Mouse (Mus musculus): ENCODE results near the gene Gigyf1. TPM values are rescaled to one million over a fixed set of nuclear protein-coding genes. Genes with fewer than 3 reads are reported as not detected.
A peak's percentile ranks its signal among the peaks of the same experiment; 100 is the strongest.

Gene Gigyf1
- total and polyA plus RNA-seq, 3 experiments: 0.98 to 12.3 (median 5.9) TPM

DNA sequence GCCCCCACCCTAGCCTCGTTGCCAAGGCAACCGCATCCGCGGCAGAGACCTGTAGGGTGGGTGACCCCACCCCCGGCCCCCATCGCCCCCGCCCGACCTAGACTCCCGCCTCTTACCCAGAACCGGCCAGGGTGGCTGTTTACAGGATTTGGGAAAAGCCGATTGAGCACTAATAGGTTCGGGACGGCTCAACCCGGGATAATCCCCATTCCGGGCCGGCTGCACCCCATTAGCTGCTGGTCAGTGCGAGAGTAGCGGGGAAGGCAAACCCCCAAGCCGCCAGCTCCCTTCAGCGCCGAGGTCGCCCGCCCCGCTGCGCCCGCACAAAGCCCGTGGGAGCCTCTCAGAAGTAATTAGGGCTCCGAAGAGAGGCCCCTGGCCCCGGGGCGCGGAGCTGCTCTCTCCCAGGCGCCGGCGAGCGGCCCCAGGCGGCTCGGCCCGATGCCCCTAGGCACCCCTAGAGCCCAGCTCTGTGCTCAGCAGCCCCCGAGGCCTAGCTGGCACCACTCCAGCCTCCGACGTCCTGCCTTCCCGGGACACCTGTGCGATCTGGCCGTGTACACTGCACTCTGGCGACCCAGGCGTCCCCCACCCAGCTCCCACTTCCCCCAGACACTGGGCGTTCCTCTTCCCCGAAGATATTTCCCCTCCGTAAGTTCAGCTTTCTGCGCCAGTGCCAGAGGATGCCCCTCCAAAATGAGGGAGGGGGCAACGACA is 13.2 kb downstream of the Gigyf1 start:
- peak overlapping the region; percentile 81 for H3K4me2 ChIP-seq (ENCODE audit: insufficient read depth, low read depth, poor library complexity, severe bottlenecking)
- peaks cover 1% of the 10 kb centered on the region for H3K27me3 ChIP-seq (replicated peaks)
- dilution Hi-C loops (cut with MboI; ENCODE audit: extremely low pct_ligation_motif_present, extremely low pct_unique_long_range_greater_than_20kb, low sequenced_read_pairs) (no loop called here), in situ Hi-C loops (cut with MboI; ENCODE audit: low pct_ligation_motif_present, low pct_unique_long_range_greater_than_20kb, low sequenced_read_pairs) (loop anchor here (5.0 kb wide), 1 partner anchor 36 kb away; the partner anchor contains the start of gene Tfr2)
- peak overlapping the region; percentile 79 to 93 (median 93) for H3K4me3 ChIP-seq (replicated peaks in 1 of 3; ENCODE audit: low read depth in 2 of 3, low read length in 2 of 3, poor library complexity in 1 of 3)
- no peak for TF ChIP-seq SIN3A (IDR thresholded peaks at IDR 0.05; ENCODE audit: low read length)
- TF ChIP-seq IRF4 (IDR thresholded peaks at IDR 0.05; ENCODE audit: low read depth, low read length): peak; percentile 14; the same call in 1 of the 2 replicates
- TF ChIP-seq JUND (conservative IDR thresholded peaks at IDR 0.05; ENCODE audit: low read depth, low read length): no peak
- 0 out of 2 replicates have a peak, but pooled peaks have one; percentile 6 for TF ChIP-seq TCF12 (IDR thresholded peaks at IDR 0.05; ENCODE audit: low read depth, low read length)
- peak overlapping the region; percentile 96 for H3K9ac ChIP-seq (ENCODE audit: insufficient read depth, low read depth)
- peak overlapping the region; percentile 44; the same call in 1 of the 2 replicates for H3K27ac ChIP-seq (ENCODE audit: insufficient read depth, low read depth)
- peaks cover 3 to 38% of the 10 kb centered on the region in 2 experiments; a peak in 3 of 4 replicates for H3K4me1 ChIP-seq (ENCODE audit: control insufficient read depth in 1 of 2, insufficient read depth in 2 of 2)
- H3K79me2 ChIP-seq (replicated peaks; ENCODE audit: control insufficient read depth, extremely low read depth, insufficient read depth, poor library complexity, severe bottlenecking): peaks cover 29% of the 10 kb centered on the region
- no peaks in the 10 kb centered on the region for H3K9me3 ChIP-seq (replicated peaks; ENCODE audit: low read length)
- H3K36me3 ChIP-seq (replicated peaks in 1 of 2; ENCODE audit: control insufficient read depth in 1 of 2, insufficient read depth in 1 of 2, low read length in 1 of 2): peaks cover 30 to 39% of the 10 kb centered on the region in 2 experiments
- DNase-seq (ENCODE audit: extremely low read depth): peak; percentile 21

DNA sequence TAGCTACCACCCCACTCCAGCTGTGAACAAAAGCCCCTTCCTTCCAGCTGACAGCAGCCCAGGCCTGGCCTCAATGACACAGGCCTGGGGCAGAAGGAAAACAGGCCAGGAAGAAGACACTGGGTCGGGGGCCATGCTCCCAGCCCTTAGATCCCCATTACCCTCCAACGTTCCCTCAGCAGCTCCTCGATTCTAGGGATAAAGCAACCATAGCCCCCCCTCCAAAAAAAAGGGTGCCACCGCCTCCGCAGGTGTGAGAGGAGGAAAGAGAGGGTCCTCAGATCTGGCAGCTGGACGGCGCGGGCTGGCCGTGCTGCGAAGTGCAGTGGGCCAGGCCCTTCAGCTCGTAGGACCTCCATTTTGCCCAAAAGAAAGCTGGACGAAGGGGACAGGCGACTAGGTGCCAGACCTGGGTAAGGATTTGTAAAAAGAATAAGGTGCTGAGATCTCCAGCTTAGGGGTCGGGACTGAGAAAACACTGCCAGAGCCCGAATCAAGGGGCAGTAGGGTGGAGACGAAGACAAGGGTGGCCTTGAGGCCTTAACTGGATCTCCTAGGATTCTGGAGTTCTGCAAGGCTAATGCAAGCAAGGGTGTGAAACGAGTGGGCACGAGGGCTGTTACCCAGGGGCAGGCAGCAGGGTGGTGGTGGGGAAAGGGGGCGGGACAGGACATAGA is 13.9 kb downstream of the Gigyf1 start:
- peak overlapping the region; percentile 81 for H3K4me2 ChIP-seq (ENCODE audit: insufficient read depth, low read depth, poor library complexity, severe bottlenecking)
- H3K27ac ChIP-seq (ENCODE audit: insufficient read depth, low read depth): peak overlapping the region; percentile 44; the same call in 1 of the 2 replicates
- TF ChIP-seq SIN3A (IDR thresholded peaks at IDR 0.05; ENCODE audit: low read length) (peak; percentile 46; the same call in 1 of the 2 replicates), MYC (IDR thresholded peaks at IDR 0.05; ENCODE audit: low read depth, low read length) (no peak), TBP (conservative IDR thresholded peaks at IDR 0.05; ENCODE audit: low read depth, low read length) (no peak), MXI1 (IDR thresholded peaks at IDR 0.05; ENCODE audit: low read depth, low read length) (peak; percentile 38; the same call in 1 of the 2 replicates), ZMIZ1 (IDR thresholded peaks at IDR 0.05; ENCODE audit: low read depth, low read length) (no peak), ZKSCAN1 (IDR thresholded peaks at IDR 0.05; ENCODE audit: borderline replicate concordance, low read depth, low read length) (no peak)
- H3K4me3 ChIP-seq (replicated peaks in 1 of 3; ENCODE audit: low read depth in 2 of 3, low read length in 2 of 3, poor library complexity in 1 of 3): peak overlapping the region; percentile 79 to 93 (median 93)
- peaks cover 29% of the 10 kb centered on the region for H3K79me2 ChIP-seq (replicated peaks; ENCODE audit: control insufficient read depth, extremely low read depth, insufficient read depth, poor library complexity, severe bottlenecking)
- H3K27me3 ChIP-seq (replicated peaks): peaks cover 1% of the 10 kb centered on the region
- DNase-seq (ENCODE audit: extremely low read depth): peak; percentile 14
- peaks cover 3 to 37% of the 10 kb centered on the region in 2 experiments; a peak in 3 of 4 replicates for H3K4me1 ChIP-seq (ENCODE audit: control insufficient read depth in 1 of 2, insufficient read depth in 2 of 2)
- H3K9me3 ChIP-seq (replicated peaks; ENCODE audit: low read length): no peaks in the 10 kb centered on the region
- peaks cover 27 to 32% of the 10 kb centered on the region in 2 experiments for H3K36me3 ChIP-seq (replicated peaks in 1 of 2; ENCODE audit: control insufficient read depth in 1 of 2, insufficient read depth in 1 of 2, low read length in 1 of 2)
- dilution Hi-C loops (cut with MboI; ENCODE audit: extremely low pct_ligation_motif_present, extremely low pct_unique_long_range_greater_than_20kb, low sequenced_read_pairs) (no loop called here), in situ Hi-C loops (cut with MboI; ENCODE audit: low pct_ligation_motif_present, low pct_unique_long_range_greater_than_20kb, low sequenced_read_pairs) (loop anchor here (5.0 kb wide), 1 partner anchor 35 kb away; the partner anchor contains the start of gene Tfr2)
- peak overlapping the region; percentile 96 for H3K9ac ChIP-seq (ENCODE audit: insufficient read depth, low read depth)

- TF ChIP-seq RCOR1 (conservative IDR thresholded peaks at IDR 0.05; ENCODE audit: low read depth, low read length): no peak
- peak; percentile 76 for TF ChIP-seq ELF1 (IDR thresholded peaks at IDR 0.05; ENCODE audit: low read depth, low read length)
- peaks cover 23 to 27% of the 10 kb centered on the region in 2 experiments for H3K36me3 ChIP-seq (replicated peaks in 1 of 2; ENCODE audit: control insufficient read depth in 1 of 2, insufficient read depth in 1 of 2, low read length in 1 of 2)
- dilution Hi-C loops (cut with MboI; ENCODE audit: extremely low pct_ligation_motif_present, extremely low pct_unique_long_range_greater_than_20kb, low sequenced_read_pairs): no loop called here
- in situ Hi-C loops (cut with MboI; ENCODE audit: low pct_ligation_motif_present, low pct_unique_long_range_greater_than_20kb, low sequenced_read_pairs): loop anchor here (5.0 kb wide), 1 partner anchor 35 kb away; the partner anchor contains the start of gene Tfr2
- H3K4me2 ChIP-seq (ENCODE audit: insufficient read depth, low read depth, poor library complexity, severe bottlenecking): peak overlapping the region; percentile 81
- peak overlapping the region; percentile 65 for H3K27ac ChIP-seq (ENCODE audit: insufficient read depth, low read depth)
- H3K4me1 ChIP-seq (ENCODE audit: control insufficient read depth in 1 of 2, insufficient read depth in 2 of 2): peaks cover 3 to 35% of the 10 kb centered on the region in 2 experiments; a peak in 3 of 4 replicates
- no peaks in the 10 kb centered on the region for H3K9me3 ChIP-seq (replicated peaks; ENCODE audit: low read length)
- H3K79me2 ChIP-seq (replicated peaks; ENCODE audit: control insufficient read depth, extremely low read depth, insufficient read depth, poor library complexity, severe bottlenecking): peaks cover 29% of the 10 kb centered on the region
- H3K9ac ChIP-seq (ENCODE audit: insufficient read depth, low read depth): peak overlapping the region; percentile 96
- H3K4me3 ChIP-seq (replicated peaks in 1 of 3; ENCODE audit: low read depth in 2 of 3, low read length in 2 of 3, poor library complexity in 1 of 3): peak overlapping the region; percentile 79 to 93 (median 93)
- DNase-seq (ENCODE audit: extremely low read depth): no peak
- H3K27me3 ChIP-seq (replicated peaks): peaks cover 1% of the 10 kb centered on the region
Observed at GRCm38 (mm10) chr5:137532808-137533116, 14.4 kb downstream of the Gigyf1 start.
